8 mouse cellular contexts compared by ENCODE assay signal in the genomic region with DNA sequence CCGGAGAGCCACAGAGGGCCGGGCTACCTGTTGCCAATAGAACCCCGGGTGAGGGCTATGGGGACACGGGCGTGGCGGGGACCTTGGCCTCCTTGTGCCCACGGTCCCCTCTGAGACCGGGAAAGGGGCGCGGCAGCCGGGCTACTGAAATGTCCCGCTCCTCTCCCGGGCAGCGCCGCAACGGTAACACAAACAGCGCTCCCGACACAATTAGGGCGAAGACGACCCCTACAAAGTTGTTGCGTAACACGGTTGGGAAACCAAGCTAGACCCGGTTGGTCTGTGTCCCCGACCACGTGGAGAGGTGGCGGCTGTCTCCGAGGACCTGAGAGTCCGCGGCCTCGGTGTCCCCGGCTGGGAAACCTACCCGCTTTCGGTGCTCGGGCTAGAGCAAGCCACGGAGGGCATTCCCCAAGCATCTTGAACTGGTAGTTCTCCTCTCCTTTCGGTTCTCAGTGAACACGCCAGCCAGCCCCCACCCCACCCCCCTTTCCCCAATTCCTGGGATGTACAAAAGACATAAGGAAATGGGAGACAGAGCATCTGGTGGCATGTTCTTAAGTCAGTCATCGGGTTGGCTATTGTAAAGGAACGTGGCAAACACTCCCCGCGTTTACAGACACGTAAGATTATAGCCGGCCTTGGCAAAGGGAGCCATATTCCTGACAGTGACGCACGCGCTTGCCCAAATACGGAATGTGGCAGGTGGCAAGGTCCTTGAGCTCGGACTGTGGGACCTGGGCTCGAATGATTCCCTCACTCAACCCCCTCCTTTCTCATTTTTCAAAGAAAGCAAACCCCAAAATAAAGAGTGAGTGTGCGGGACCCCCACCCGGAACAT. TPM values are rescaled to one million over a fixed set of nuclear protein-coding genes. Genes with fewer than 3 reads are reported as not detected.
DNase-seq lines count a peak whose midpoint lies in the region; ATAC-seq and TF ChIP-seq lines count a peak whose summit lies in the region.

No protein-coding gene starts in this region.

- H3K36me3 ChIP-seq in testis, adult 2 months (ENCODE audit: control insufficient read depth, insufficient read depth, low read length), result no peaks in the 10 kb centered on the region
- no peaks in the 10 kb centered on the region for H3K36me3 ChIP-seq in kidney, adult 2 months (ENCODE audit: control insufficient read depth, insufficient read depth, low read length)
- H3K36me3 ChIP-seq in liver, adult 2 months (ENCODE audit: control insufficient read depth, insufficient read depth, low read length), result no peaks in the 10 kb centered on the region
- no peaks in the 10 kb centered on the region for H3K36me3 ChIP-seq in midbrain, postnatal 0 days (ENCODE audit: insufficient read depth, low read length)
- no peaks in the 10 kb centered on the region for H3K36me3 ChIP-seq in stomach, embryonic 15.5 days

- H3K27me3 ChIP-seq in testis, adult 2 months (ENCODE audit: control insufficient read depth, insufficient read depth, low read length), result peaks cover 5% of the 10 kb centered on the region; the same call in 1 of the 2 replicates
- H3K27me3 ChIP-seq in kidney, adult 2 months (replicated peaks; ENCODE audit: control insufficient read depth, insufficient read depth, low read length), result no peaks in the 10 kb centered on the region
- no peaks in the 10 kb centered on the region for H3K27me3 ChIP-seq in liver, adult 2 months (ENCODE audit: control insufficient read depth, insufficient read depth, low read length)
- H3K27me3 ChIP-seq in midbrain, postnatal 0 days (ENCODE audit: insufficient read depth, low read length), result no peaks in the 10 kb centered on the region
- H3K27me3 ChIP-seq in stomach, embryonic 15.5 days (replicated peaks), result no peaks in the 10 kb centered on the region

- H3K4me2 ChIP-seq in midbrain, postnatal 0 days (ENCODE audit: low read depth, low read length, poor library complexity, severe bottlenecking), result peak overlapping the region; percentile 97
- H3K4me2 ChIP-seq in stomach, embryonic 15.5 days, result peak overlapping the region; percentile 97

- peaks cover 12% of the 10 kb centered on the region for H3K79me2 ChIP-seq in liver, adult 2 months (ENCODE audit: control insufficient read depth, insufficient read depth, low read length)

- no peak for TF ChIP-seq CTCF in testis, adult 2 months (IDR thresholded peaks at IDR 0.05; ENCODE audit: control insufficient read depth, insufficient read depth, insufficient replicate concordance, low read depth, low read length)
- no peak for TF ChIP-seq CTCF in kidney, adult 2 months (conservative IDR thresholded peaks at IDR 0.05; ENCODE audit: insufficient read depth, insufficient read length, low read depth, low read length)
- no peak for TF ChIP-seq CTCF in liver, adult 2 months (IDR thresholded peaks at IDR 0.05; ENCODE audit: low read depth, low read length)
- TF ChIP-seq CTCF in midbrain, postnatal 0 days (IDR thresholded peaks at IDR 0.05), result no peak

- no peak for DNase-seq in testis, postnatal 10 days (ENCODE audit: low spot score)
- peak; percentile 55 for DNase-seq in embryo, embryonic 10.5 days (ENCODE audit: low spot score)
- DNase-seq in heart, adult 18-20 months, result peak; percentile 62 to 83
- DNase-seq in kidney, adult 2 months, result peak; percentile 53
- peak; percentile 84 for DNase-seq in liver, adult 2 months (ENCODE audit: extremely low read depth, low read depth, low spot score)
- peak; percentile 66 for DNase-seq in midbrain, postnatal 0 days (ENCODE audit: low spot score)

- TF ChIP-seq POLR2A in testis, adult 2 months (IDR thresholded peaks at IDR 0.05; ENCODE audit: control insufficient read depth, low read depth, low read length), result no peak
- no peak for TF ChIP-seq POLR2A in kidney, adult 2 months (IDR thresholded peaks at IDR 0.05; ENCODE audit: low read depth, low read length)
- 0 out of 2 replicates have a peak, but pooled peaks have one; percentile 11 for TF ChIP-seq POLR2A in liver, adult 2 months (IDR thresholded peaks at IDR 0.05; ENCODE audit: extremely low read depth, insufficient read depth, low read length)

- peaks cover 18% of the 10 kb centered on the region for H3K4me1 ChIP-seq in testis, adult 2 months (ENCODE audit: control insufficient read depth, insufficient read depth, low read length)
- H3K4me1 ChIP-seq in kidney, adult 2 months (ENCODE audit: control insufficient read depth, insufficient read depth, low read length), result peaks cover 24% of the 10 kb centered on the region
- H3K4me1 ChIP-seq in liver, adult 2 months (ENCODE audit: control insufficient read depth, insufficient read depth, low read length), result 0 out of 2 replicates have a peak, but pooled peaks cover 4% of the 10 kb centered on the region
- H3K4me1 ChIP-seq in midbrain, postnatal 0 days (ENCODE audit: insufficient read depth, low read length), result peaks cover 4% of the 10 kb centered on the region; the same call in 1 of the 2 replicates
- H3K4me1 ChIP-seq in stomach, embryonic 15.5 days, result peaks cover 21% of the 10 kb centered on the region

- H3K9ac ChIP-seq in liver, adult 2 months (ENCODE audit: low read depth, low read length), result peak overlapping the region; percentile 68
- H3K9ac ChIP-seq in midbrain, postnatal 0 days (replicated peaks; ENCODE audit: low read length, poor library complexity, severe bottlenecking), result peak overlapping the region; percentile 66
- H3K9ac ChIP-seq in stomach, embryonic 15.5 days, result peak overlapping the region; percentile 55

- H3K9me3 ChIP-seq in midbrain, postnatal 0 days (ENCODE audit: low read length), result no peaks in the 10 kb centered on the region
- no peaks in the 10 kb centered on the region for H3K9me3 ChIP-seq in stomach, embryonic 15.5 days

- H3K27ac ChIP-seq in testis, adult 2 months (ENCODE audit: control insufficient read depth, insufficient read depth, low read depth, low read length), result no peak overlapping the region
- H3K27ac ChIP-seq in kidney, adult 2 months (ENCODE audit: insufficient read depth, low read depth, low read length), result peak overlapping the region; percentile 49; the same call in 1 of the 2 replicates
- H3K27ac ChIP-seq in liver, adult 2 months (replicated peaks; ENCODE audit: insufficient read depth, low read depth, low read length), result peak overlapping the region; percentile 92
- H3K27ac ChIP-seq in midbrain, postnatal 0 days (ENCODE audit: low read depth, low read length), result peak overlapping the region; percentile 88
- H3K27ac ChIP-seq in stomach, embryonic 15.5 days, result peak overlapping the region; percentile 74

- 2% methylated on average over 51 of the region's 51 CpGs for WGBS in kidney, adult 2 months
- 1% methylated on average over 51 of the region's 51 CpGs for WGBS in liver, adult 2 months
- 1% methylated on average over 51 of the region's 51 CpGs for WGBS in midbrain, postnatal 0 days
- WGBS in stomach, embryonic 15.5 days, result 2% methylated on average over 51 of the region's 51 CpGs

- H3K4me3 ChIP-seq in testis, adult 2 months (ENCODE audit: control insufficient read depth, low read depth, low read length), result peak overlapping the region; percentile 79
- H3K4me3 ChIP-seq in kidney, adult 2 months (ENCODE audit: insufficient read depth, low read depth, low read length), result peak overlapping the region; percentile 76
- H3K4me3 ChIP-seq in liver, adult 2 months (ENCODE audit: insufficient read depth, low read depth, low read length), result peak overlapping the region; percentile 55
- H3K4me3 ChIP-seq in midbrain, postnatal 0 days (ENCODE audit: low read depth, low read length), result peak overlapping the region; percentile 62
- peak overlapping the region; percentile 94 for H3K4me3 ChIP-seq in stomach, embryonic 15.5 days (replicated peaks)

- peak; percentile 7; the same call in 1 of the 2 replicates for ATAC-seq in midbrain, postnatal 0 days (ENCODE audit: low FRiP score)
- ATAC-seq in stomach, embryonic 15.5 days (ENCODE audit: insufficient read depth, low FRiP score, low read depth), result no peak

RNA-seq across cellular contexts. Expression of a gene that starts 0.8 kb away (rescaled TPM):
- polyA plus RNA-seq in testis, adult 2 months (2012; rRNA removed), result 1.6 and 1.8 TPM in 2 replicates
- 10 to 100 TPM; 33.9 to 36.7 TPM for total RNA-seq in heart, adult 18-20 months (2021)
- 4.0 and 4.2 TPM in 2 replicates for polyA plus RNA-seq in kidney, adult 2 months (2012; rRNA removed)
- 6.2 and 10.2 TPM in 2 replicates for total RNA-seq in liver, adult 2 months (2014; rRNA removed)
- polyA plus RNA-seq in liver, adult 2 months (2012; rRNA removed), result 7.9 and 16.2 TPM in 2 replicates
- total RNA-seq in midbrain, postnatal 0 days (2014; rRNA removed), result 15.7 and 20.8 TPM in 2 replicates
- 27.3 and 27.5 TPM in 2 replicates for polyA plus RNA-seq in midbrain, postnatal 0 days (2015; fragmentation: Nextera tagmentation; extraction: Ambion mirVana)
- 30.1 and 32.3 TPM in 2 replicates for polyA plus RNA-seq in stomach, embryonic 15.5 days (2015; fragmentation: Nextera tagmentation; extraction: Ambion mirVana)

RNA-seq across cellular contexts. Expression of a gene that starts 52.2 kb away (rescaled TPM):
- polyA plus RNA-seq in testis, adult 2 months (2012; rRNA removed), result 6.1 TPM in 2 replicates
- total RNA-seq in heart, adult 18-20 months (2021), result 100 to 1,000 TPM; 163 to 164 TPM
- 72.7 and 88.6 TPM in 2 replicates for polyA plus RNA-seq in kidney, adult 2 months (2012; rRNA removed)
- total RNA-seq in liver, adult 2 months (2014; rRNA removed), result 45.1 and 49.2 TPM in 2 replicates
- 28.0 and 33.3 TPM in 2 replicates for polyA plus RNA-seq in liver, adult 2 months (2012; rRNA removed)
- 33.7 and 53.9 TPM in 2 replicates for total RNA-seq in midbrain, postnatal 0 days (2014; rRNA removed)
- 55.9 and 59.6 TPM in 2 replicates for polyA plus RNA-seq in midbrain, postnatal 0 days (2015; fragmentation: Nextera tagmentation; extraction: Ambion mirVana)
- polyA plus RNA-seq in stomach, embryonic 15.5 days (2015; fragmentation: Nextera tagmentation; extraction: Ambion mirVana), result 43.9 and 44.4 TPM in 2 replicates
